Mouse (Mus musculus) layer of hippocampus, adult 18-20 months (tissue): ENCODE data around the gene Ppm1n. TPM values are rescaled to one million over a fixed set of nuclear protein-coding genes. Genes with fewer than 3 reads are reported as not detected.

ENCODE experiments used
- DNase-seq, 2 experiments: peaks; one replicate each; pipeline ENCODE4 v3.0.0; 2022; ENCODE audit warnings: low spot score in 2 of 2
- total RNA-seq, 2 experiments: library from RNA; stranded (reverse); gene quantifications; 2 replicates each; pipeline ENCODE4 v1.2.3; 2021

Ppm1n gene
- total RNA-seq, 2 experiments from 2014 or later = not detected

GRCm38 (mm10) chr7:19253437-19253836, 26.4 kb downstream of the Ppm1n start:
- DNase-seq = no peak

GRCm38 (mm10) chr7:19252078-19252477, 27.8 kb downstream of the Ppm1n start:
- DNase-seq = no peak

GRCm38 (mm10) chr7:19247511-19247910, 32.4 kb downstream of the Ppm1n start:
- DNase-seq = no peak

GRCm38 (mm10) chr7:19246855-19247254, 33.0 kb downstream of the Ppm1n start:
- DNase-seq = no peak

- no peak for DNase-seq
Measured at GRCm38 (mm10) chr7:19245083-19245482, 34.8 kb downstream of the Ppm1n start.

GRCm38 (mm10) chr7:19243858-19244257, 36.0 kb downstream of the Ppm1n start:
- DNase-seq = no peak

GRCm38 (mm10) chr7:19242005-19242404, 37.9 kb downstream of the Ppm1n start:
- DNase-seq = no peak

GRCm38 (mm10) chr7:19240905-19241463, 38.9 kb downstream of the Ppm1n start:
- DNase-seq = no peak

GRCm38 (mm10) chr7:19239986-19240385, 39.9 kb downstream of the Ppm1n start:
- DNase-seq = no peak

- DNase-seq = peak; percentile 86 to 97
Measured at GRCm38 (mm10) chr7:19239423-19239822, 40.4 kb downstream of the Ppm1n start.

- no peak for DNase-seq
Measured at GRCm38 (mm10) chr7:19238344-19238743, 41.5 kb downstream of the Ppm1n start.

GRCm38 (mm10) chr7:19236411-19236810, 43.5 kb downstream of the Ppm1n start:
- no peak for DNase-seq

GRCm38 (mm10) chr7:19235092-19235671, 44.7 kb downstream of the Ppm1n start:
- no peak for DNase-seq

GRCm38 (mm10) chr7:19234652-19235051, 45.2 kb downstream of the Ppm1n start:
- no peak for DNase-seq

- DNase-seq = no peak
Measured at GRCm38 (mm10) chr7:19231849-19232248, 48.0 kb downstream of the Ppm1n start.

GRCm38 (mm10) chr7:19230899-19231298, 49.0 kb downstream of the Ppm1n start:
- no peak for DNase-seq

GRCm38 (mm10) chr7:19230041-19230580, 49.8 kb downstream of the Ppm1n start:
- no peak for DNase-seq

- no peak for DNase-seq
Measured at GRCm38 (mm10) chr7:19229404-19229803, 50.5 kb downstream of the Ppm1n start.

GRCm38 (mm10) chr7:19228793-19229148, 51.1 kb downstream of the Ppm1n start:
- DNase-seq = no peak

- DNase-seq = peak; percentile 99 to 100
Measured at GRCm38 (mm10) chr7:19227883-19228792, 51.7 kb downstream of the Ppm1n start, which contains the start of gene Opa3. Gene Opa3 (plus strand): TSS chr7:19228334.

- DNase-seq = no peak
Measured at GRCm38 (mm10) chr7:19226817-19227797, 52.8 kb downstream of the Ppm1n start.
